Mouse (Mus musculus): ENCODE measurements around the gene Gm11569. TPM values are rescaled to one million over a fixed set of nuclear protein-coding genes. Genes with fewer than 3 reads are reported as not detected.
"Not testable (repeated sequence)": the region's sequence is repeated elsewhere in the genome, so short reads cannot be mapped to it uniquely, and the experiment has no call there.

Gm11569 gene
- polyA plus RNA-seq, 1 experiment = not detected

GRCm38 (mm10) chr11:99780604-99781003 is 18.1 kb downstream of the Gm11569 start, which contains the start of gene Krtap4-8:
Krtap4-8 (minus strand) TSS chr11:99780704.
- no peaks in the 10 kb centered on the region for H3K36me3 ChIP-seq (ENCODE audit: control insufficient read depth, insufficient read depth, low read length)
- no peak within 1 kb of the TSS for H3K27ac ChIP-seq (ENCODE audit: insufficient read depth, low read depth, low read length)
- no peaks in the 10 kb centered on the region for H3K4me1 ChIP-seq (ENCODE audit: control insufficient read depth, insufficient read depth, insufficient read length, low read length)
- H3K4me3 ChIP-seq (ENCODE audit: low read depth, low read length) = no peak within 1 kb of the TSS
- TF ChIP-seq POLR2A (IDR thresholded peaks at IDR 0.05; ENCODE audit: low read depth, low read length) = no peak
- no peak for TF ChIP-seq CTCF (IDR thresholded peaks at IDR 0.05; ENCODE audit: extremely low read depth, insufficient read length, insufficient replicate concordance, low read depth, low read length)
- no peaks in the 10 kb centered on the region for H3K27me3 ChIP-seq (ENCODE audit: control insufficient read depth, insufficient read depth, low read length)
- WGBS = 93% methylated on average over 2 of the region's 2 CpGs

- H3K27me3 ChIP-seq (ENCODE audit: control insufficient read depth, insufficient read depth, low read length) = no peaks in the 10 kb centered on the region
- no peaks in the 10 kb centered on the region for H3K36me3 ChIP-seq (ENCODE audit: control insufficient read depth, insufficient read depth, low read length)
- H3K27ac ChIP-seq (ENCODE audit: insufficient read depth, low read depth, low read length) = no peak overlapping the region
- TF ChIP-seq POLR2A (IDR thresholded peaks at IDR 0.05; ENCODE audit: low read depth, low read length) = no peak
- TF ChIP-seq CTCF (IDR thresholded peaks at IDR 0.05; ENCODE audit: extremely low read depth, insufficient read length, insufficient replicate concordance, low read depth, low read length) = no peak
- no peak overlapping the region for H3K4me3 ChIP-seq (ENCODE audit: low read depth, low read length)
- WGBS = 68% methylated on average over 7 of the region's 7 CpGs
- no peaks in the 10 kb centered on the region for H3K4me1 ChIP-seq (ENCODE audit: control insufficient read depth, insufficient read depth, insufficient read length, low read length)
Observed at GRCm38 (mm10) chr11:99778401-99778800, 20.3 kb downstream of the Gm11569 start.

GRCm38 (mm10) chr11:99772813-99773212 is 25.9 kb downstream of the Gm11569 start, which contains the start of gene Gm11595:
Gm11595 (minus strand) TSS chr11:99772913.
- H3K4me3 ChIP-seq (ENCODE audit: low read depth, low read length); H3K27me3 ChIP-seq (ENCODE audit: control insufficient read depth, insufficient read depth, low read length); H3K27ac ChIP-seq (ENCODE audit: insufficient read depth, low read depth, low read length); H3K4me1 ChIP-seq (ENCODE audit: control insufficient read depth, insufficient read depth, insufficient read length, low read length); H3K36me3 ChIP-seq (ENCODE audit: control insufficient read depth, insufficient read depth, low read length): not testable (repeated sequence)

- TF ChIP-seq CTCF (IDR thresholded peaks at IDR 0.05; ENCODE audit: extremely low read depth, insufficient read length, insufficient replicate concordance, low read depth, low read length) = no peak
- TF ChIP-seq POLR2A (IDR thresholded peaks at IDR 0.05; ENCODE audit: low read depth, low read length) = no peak
- H3K27ac ChIP-seq (ENCODE audit: insufficient read depth, low read depth, low read length) = no peak overlapping the region
- H3K36me3 ChIP-seq (ENCODE audit: control insufficient read depth, insufficient read depth, low read length) = no peaks in the 10 kb centered on the region
- 0 out of 2 replicates have a peak, but pooled peaks cover 2% of the 10 kb centered on the region for H3K27me3 ChIP-seq (ENCODE audit: control insufficient read depth, insufficient read depth, low read length)
- 80% methylated on average over 2 of the region's 2 CpGs for WGBS
- no peak overlapping the region for H3K4me3 ChIP-seq (ENCODE audit: low read depth, low read length)
- no peaks in the 10 kb centered on the region for H3K4me1 ChIP-seq (ENCODE audit: control insufficient read depth, insufficient read depth, insufficient read length, low read length)
Observed at GRCm38 (mm10) chr11:99768410-99768809, 30.3 kb downstream of the Gm11569 start.

GRCm38 (mm10) chr11:99758877-99759276 is 39.9 kb downstream of the Gm11569 start:
- Histone ChIP-seq H3K36me3 (ENCODE audit: control insufficient read depth, insufficient read depth, low read length) (no peaks in the 10 kb centered on the region), H3K27me3 (ENCODE audit: control insufficient read depth, insufficient read depth, low read length) (0 out of 2 replicates have a peak, but pooled peaks cover under 1% of the 10 kb centered on the region), H3K4me3 (ENCODE audit: low read depth, low read length) (no peak overlapping the region), H3K4me1 (ENCODE audit: control insufficient read depth, insufficient read depth, insufficient read length, low read length) (no peaks in the 10 kb centered on the region), H3K27ac (ENCODE audit: insufficient read depth, low read depth, low read length) (no peak overlapping the region)
- 93% methylated on average over 1 of the region's 1 CpGs for WGBS
- TF ChIP-seq POLR2A (IDR thresholded peaks at IDR 0.05; ENCODE audit: low read depth, low read length) (no peak), CTCF (IDR thresholded peaks at IDR 0.05; ENCODE audit: extremely low read depth, insufficient read length, insufficient replicate concordance, low read depth, low read length) (no peak)

Other genes starting within 250 kb of the Gm11569 start
- gene Krtap3-3, start 248.1 kb downstream of the Gm11569 start, polyA plus RNA-seq (2012; rRNA removed) = not detected in 2 replicates
- gene Krtap3-2, start 242.1 kb downstream of the Gm11569 start, polyA plus RNA-seq (2012; rRNA removed) = not detected in 2 replicates
- gene Gm11939, start 239.5 kb downstream of the Gm11569 start, polyA plus RNA-seq (2012; rRNA removed) = not detected in 2 replicates
- 0.47 and 2.7 TPM in 2 replicates for gene Krtap3-1, start 232.3 kb downstream of the Gm11569 start, polyA plus RNA-seq (2012; rRNA removed)
- not detected in 2 replicates for gene Krtap1-5, start 217.9 kb downstream of the Gm11569 start, polyA plus RNA-seq (2012; rRNA removed)
- gene Krtap1-4, start 215.3 kb downstream of the Gm11569 start, polyA plus RNA-seq (2012; rRNA removed) = not detected in 2 replicates
- gene Krtap1-3, start 207.6 kb downstream of the Gm11569 start, polyA plus RNA-seq (2012; rRNA removed) = not detected in 2 replicates
- gene Krtap9-3, start 200.8 kb downstream of the Gm11569 start, polyA plus RNA-seq (2012; rRNA removed) = not detected in 2 replicates
- gene Gm11938, start 195.6 kb downstream of the Gm11569 start, polyA plus RNA-seq (2012; rRNA removed) = 1.3 TPM in 1 of 2 replicates, not detected in the other
- gene Gm11937, start 188.7 kb downstream of the Gm11569 start, polyA plus RNA-seq (2012; rRNA removed) = not detected in 2 replicates
- gene Krtap2-4, start 184.1 kb downstream of the Gm11569 start, polyA plus RNA-seq (2012; rRNA removed) = 0.29 and 1.9 TPM in 2 replicates
- gene Gm11562, start 178.5 kb downstream of the Gm11569 start, polyA plus RNA-seq (2012; rRNA removed) = 1.9 TPM in 1 of 2 replicates, not detected in the other
- gene Krtap4-1, start 170.7 kb downstream of the Gm11569 start, polyA plus RNA-seq (2012; rRNA removed) = not detected in 2 replicates
- gene Krtap4-2, start 163.8 kb downstream of the Gm11569 start, polyA plus RNA-seq (2012; rRNA removed) = not detected in 2 replicates
- gene Krtap4-7, start 154.8 kb downstream of the Gm11569 start, polyA plus RNA-seq (2012; rRNA removed) = not detected in 2 replicates
- not detected in 2 replicates for gene Gm11555, start 148.7 kb downstream of the Gm11569 start, polyA plus RNA-seq (2012; rRNA removed)
- gene Gm11563, start 140.0 kb downstream of the Gm11569 start, polyA plus RNA-seq (2012; rRNA removed) = not detected in 2 replicates
- gene Krtap4-6, start 133.0 kb downstream of the Gm11569 start, polyA plus RNA-seq (2012; rRNA removed) = not detected in 2 replicates
- gene Gm14190, start 108.2 kb downstream of the Gm11569 start, polyA plus RNA-seq (2012; rRNA removed) = not detected in 2 replicates
- gene Gm14180, start 64.6 kb downstream of the Gm11569 start, polyA plus RNA-seq (2012; rRNA removed) = not detected in 2 replicates
- gene Gm11595, start 26.0 kb downstream of the Gm11569 start, polyA plus RNA-seq (2012; rRNA removed) = not detected in 2 replicates
- gene Krtap4-8, start 18.2 kb downstream of the Gm11569 start, polyA plus RNA-seq (2012; rRNA removed) = not detected in 2 replicates
- gene Krtap4-9, start 13.7 kb downstream of the Gm11569 start, polyA plus RNA-seq (2012; rRNA removed) = not detected in 2 replicates
- not detected in 2 replicates for gene Gm11596, start 5.5 kb downstream of the Gm11569 start, polyA plus RNA-seq (2012; rRNA removed)
- not detected in 2 replicates for gene Gm11554, start 5.5 kb upstream of the Gm11569 start, polyA plus RNA-seq (2012; rRNA removed)
- gene Krtap4-13, start 11.0 kb upstream of the Gm11569 start, polyA plus RNA-seq (2012; rRNA removed) = not detected in 2 replicates
- not detected in 2 replicates for gene Gm11564, start 16.7 kb upstream of the Gm11569 start, polyA plus RNA-seq (2012; rRNA removed)
- not detected in 2 replicates for gene 2300003K06Rik, start 39.1 kb upstream of the Gm11569 start, polyA plus RNA-seq (2012; rRNA removed)
- 1.9 and 3.2 TPM in 2 replicates for gene Krtap4-16, start 52.7 kb upstream of the Gm11569 start, polyA plus RNA-seq (2012; rRNA removed)
- gene Gm11568, start 59.0 kb upstream of the Gm11569 start, polyA plus RNA-seq (2012; rRNA removed) = not detected in 2 replicates
- not detected in 2 replicates for gene Gm11559, start 65.5 kb upstream of the Gm11569 start, polyA plus RNA-seq (2012; rRNA removed)
- not detected in 2 replicates for gene Krtap9-1, start 74.5 kb upstream of the Gm11569 start, polyA plus RNA-seq (2012; rRNA removed)
- gene Gm11567, start 80.3 kb upstream of the Gm11569 start, polyA plus RNA-seq (2012; rRNA removed) = not detected in 2 replicates
- gene Krtap31-1, start 109.0 kb upstream of the Gm11569 start, polyA plus RNA-seq (2012; rRNA removed) = not detected in 2 replicates
- gene Gm11565, start 115.8 kb upstream of the Gm11569 start, polyA plus RNA-seq (2012; rRNA removed) = not detected in 2 replicates
- not detected in 2 replicates for gene Krtap31-2, start 137.4 kb upstream of the Gm11569 start, polyA plus RNA-seq (2012; rRNA removed)
- gene Krtap9-5, start 149.5 kb upstream of the Gm11569 start, polyA plus RNA-seq (2012; rRNA removed) = not detected in 2 replicates
- not detected in 2 replicates for gene Krtap29-1, start 180.1 kb upstream of the Gm11569 start, polyA plus RNA-seq (2012; rRNA removed)
- not detected in 2 replicates for gene Krtap16-1, start 187.7 kb upstream of the Gm11569 start, polyA plus RNA-seq (2012; rRNA removed)
- not detected in 2 replicates for gene Krtap17-1, start 195.1 kb upstream of the Gm11569 start, polyA plus RNA-seq (2012; rRNA removed)
- not detected in 2 replicates for gene Krt33a, start 217.3 kb upstream of the Gm11569 start, polyA plus RNA-seq (2012; rRNA removed)
- not detected in 2 replicates for gene Krt33b, start 230.9 kb upstream of the Gm11569 start, polyA plus RNA-seq (2012; rRNA removed)
- not detected in 2 replicates for gene Krt34, start 242.6 kb upstream of the Gm11569 start, polyA plus RNA-seq (2012; rRNA removed)